Mouse (Mus musculus) thymus, adult 2 months (tissue): ENCODE measurements around the gene Nos1ap. TPM values are rescaled to one million over a fixed set of nuclear protein-coding genes. Genes with fewer than 3 reads are reported as not detected.

ENCODE experiments used
- DNase-seq: peaks from one replicate; pipeline ENCODE4 v3.0.0; 2021
- H3K27ac ChIP-seq: fragments of 200-500 bp; 2 replicates; pipeline ENCODE4 v1.5.1; 2012; ENCODE audit warnings: low read length, control low read depth; ENCODE audit not compliant: control insufficient read depth, insufficient read depth
- H3K27me3 ChIP-seq: fragments of 200-500 bp; 2 replicates; pipeline ENCODE4 v1.6.1; 2012; ENCODE audit warnings: mild to moderate bottlenecking, low read length, moderate library complexity, mixed read lengths; ENCODE audit not compliant: control insufficient read depth, insufficient read depth
- H3K36me3 ChIP-seq: fragments of 200-500 bp; 2 replicates; pipeline ENCODE4 v1.6.1; 2012; ENCODE audit warnings: mild to moderate bottlenecking, low read length, moderate library complexity; ENCODE audit not compliant: control insufficient read depth, insufficient read depth
- H3K4me1 ChIP-seq: fragments of 200-500 bp; replicated peaks from 2 replicates; pipeline ENCODE4 v1.6.1; 2012; ENCODE audit warnings: low read length; ENCODE audit not compliant: control insufficient read depth, insufficient read depth
- H3K4me3 ChIP-seq: fragments of 200-500 bp; 2 replicates; pipeline ENCODE4 v1.5.1; 2012; ENCODE audit warnings: mild to moderate bottlenecking, low read length, control low read depth, moderate library complexity; ENCODE audit not compliant: control insufficient read depth, insufficient read depth
- CTCF ChIP-seq: fragments of 200-500 bp; IDR thresholded peaks from 2 replicates; pipeline ENCODE4 v1.5.1; 2012; ENCODE audit warnings: mild to moderate bottlenecking, control low read depth, low read length, moderate library complexity, borderline replicate concordance; ENCODE audit not compliant: control insufficient read depth, poor library complexity, insufficient read depth; ENCODE audit errors: extremely low read depth
- POLR2A ChIP-seq: fragments of 200-500 bp; IDR thresholded peaks from 2 replicates; pipeline ENCODE4 v1.6.1; 2012; ENCODE audit warnings: mild to moderate bottlenecking, low read length, control low read depth, moderate library complexity; ENCODE audit not compliant: control insufficient read depth, poor library complexity, insufficient read depth; ENCODE audit errors: extremely low read depth
- WGBS: fragments of 180-500 bp; shearing (Covaris S2); methylation state at CpG from one replicate; pipeline ENCODE4 v1.1.7; 2018; 5-methylcytosine and 5-hydroxymethylcytosine counted together
- polyA plus RNA-seq: library from polyadenylated mRNA; depleted of rRNA; stranded (reverse); fragments of >200 nt; gene quantifications from 2 replicates; pipeline ENCODE4 v1.2.3, GENCODE M21; 2012

Nos1ap gene
- polyA plus RNA-seq, 1 experiment = 3.3 TPM

GRCm38 (mm10) chr1:170462140-170462539, 127.5 kb downstream of the Nos1ap start:
- H3K27me3 ChIP-seq = no peaks in the 10 kb centered on the region
- TF ChIP-seq POLR2A (no peak), CTCF (no peak)
- H3K27ac ChIP-seq = no peak overlapping the region
- no peaks in the 10 kb centered on the region for H3K4me1 ChIP-seq
- no peaks in the 10 kb centered on the region for H3K36me3 ChIP-seq
- no peak overlapping the region for H3K4me3 ChIP-seq
- 97% methylated on average over 1 of the region's 1 CpGs for WGBS
- no peak for DNase-seq

GRCm38 (mm10) chr1:170459896-170460602, 129.6 kb downstream of the Nos1ap start:
- WGBS = 98% methylated on average over 5 of the region's 5 CpGs
- Histone ChIP-seq H3K4me3 (no peak overlapping the region), H3K27ac (no peak overlapping the region), H3K36me3 (no peaks in the 10 kb centered on the region), H3K27me3 (no peaks in the 10 kb centered on the region), H3K4me1 (no peaks in the 10 kb centered on the region)
- TF ChIP-seq CTCF = no peak
- no peak for TF ChIP-seq POLR2A
- DNase-seq = no peak

GRCm38 (mm10) chr1:170457673-170458072, 132.0 kb downstream of the Nos1ap start:
- TF ChIP-seq POLR2A (no peak), CTCF (no peak)
- Histone ChIP-seq H3K4me3 (no peak overlapping the region), H3K27ac (no peak overlapping the region), H3K27me3 (no peaks in the 10 kb centered on the region), H3K36me3 (no peaks in the 10 kb centered on the region), H3K4me1 (no peaks in the 10 kb centered on the region)
- DNase-seq = no peak
- 93% methylated on average over 4 of the region's 4 CpGs for WGBS

GRCm38 (mm10) chr1:170455910-170456700, 133.6 kb downstream of the Nos1ap start:
- Histone ChIP-seq H3K27me3 (no peaks in the 10 kb centered on the region), H3K4me1 (no peaks in the 10 kb centered on the region), H3K4me3 (no peak overlapping the region), H3K27ac (no peak overlapping the region), H3K36me3 (no peaks in the 10 kb centered on the region)
- no peak for TF ChIP-seq POLR2A
- no peak for TF ChIP-seq CTCF
- WGBS = 94% methylated on average over 14 of the region's 14 CpGs
- no peak for DNase-seq

GRCm38 (mm10) chr1:170455387-170455786, 134.3 kb downstream of the Nos1ap start:
- Histone ChIP-seq H3K4me3 (no peak overlapping the region), H3K36me3 (no peaks in the 10 kb centered on the region), H3K27ac (no peak overlapping the region), H3K4me1 (no peaks in the 10 kb centered on the region), H3K27me3 (no peaks in the 10 kb centered on the region)
- 89% methylated on average over 3 of the region's 3 CpGs for whole genome bisulfite sequencing
- DNase-seq = no peak
- no peak for TF ChIP-seq POLR2A
- TF ChIP-seq CTCF = no peak

GRCm38 (mm10) chr1:170453455-170453854, 136.2 kb downstream of the Nos1ap start:
- DNase-seq = no peak

More at GRCm38 (mm10) chr1:170453455-170453854, 136.2 kb downstream of the Nos1ap start:
- WGBS = 78% methylated on average over 3 of the region's 3 CpGs
- Histone ChIP-seq H3K4me3 (no peak overlapping the region), H3K27me3 (no peaks in the 10 kb centered on the region), H3K4me1 (no peaks in the 10 kb centered on the region), H3K36me3 (no peaks in the 10 kb centered on the region), H3K27ac (no peak overlapping the region)
- TF ChIP-seq CTCF (no peak), POLR2A (no peak)
